Mouse (Mus musculus) MEL (cell line): ENCODE measurements around the gene Nos1. TPM values are rescaled to one million over a fixed set of nuclear protein-coding genes. Genes with fewer than 3 reads are reported as not detected.

Experiments
- DNase-seq: peaks from one replicate; pipeline ENCODE4 v3.0.0; 2011; ENCODE audit warnings: low read depth, low spot score
- H3K27ac ChIP-seq: 2 replicates; pipeline ENCODE4 v1.5.1; 2012; ENCODE audit warnings: low read depth, mild to moderate bottlenecking, control low read depth, low read length, moderate library complexity; ENCODE audit not compliant: control insufficient read depth
- H3K27me3 ChIP-seq, 2 experiments: fragments of 150-350 bp in 1 of 2; sonication (generic) in 1 of 2; 2 replicates each; pipeline ENCODE4 v1.6.1; 2012; ENCODE audit warnings: low read length in 2 of 2, mild to moderate bottlenecking in 2 of 2, improper control_type of control experiment in 1 of 2, moderate library complexity in 1 of 2; ENCODE audit not compliant: insufficient read depth in 2 of 2, control insufficient read depth in 1 of 2
- H3K36me3 ChIP-seq, 2 experiments: 2 replicates each; pipeline ENCODE4 v1.6.1; 2012 to 2014; ENCODE audit warnings: low read length in 2 of 2, improper control_type of control experiment in 1 of 2, inconsistent platforms in 1 of 2, mild to moderate bottlenecking in 1 of 2; ENCODE audit not compliant: insufficient read depth in 2 of 2, control insufficient read depth in 1 of 2
- H3K4me1 ChIP-seq, 2 experiments: fragments of 150-350 bp in 1 of 2; sonication (generic) in 1 of 2; 2 replicates each; pipeline ENCODE4 v1.6.1; 2012; ENCODE audit warnings: low read length in 2 of 2, improper control_type of control experiment in 1 of 2, mild to moderate bottlenecking in 1 of 2; ENCODE audit not compliant: insufficient read depth in 2 of 2, control insufficient read depth in 1 of 2
- H3K4me3 ChIP-seq, 2 experiments: fragments of 150-350 bp in 1 of 2; sonication (generic) in 1 of 2; 2 replicates each; pipeline ENCODE4 v1.5.1; 2012; ENCODE audit warnings: low read depth in 2 of 2, low read length in 2 of 2, mild to moderate bottlenecking in 2 of 2, moderate library complexity in 2 of 2, control low read depth in 1 of 2, improper control_type of control experiment in 1 of 2; ENCODE audit not compliant: control insufficient read depth in 1 of 2, insufficient read depth in 1 of 2
- H3K79me2 ChIP-seq: 2 replicates; pipeline ENCODE4 v1.6.1; 2012; ENCODE audit warnings: mild to moderate bottlenecking, low read length, moderate library complexity; ENCODE audit not compliant: control insufficient read depth, poor library complexity, insufficient read depth
- H3K9ac ChIP-seq: 2 replicates; pipeline ENCODE4 v1.6.1; 2012; ENCODE audit warnings: low read depth, mild to moderate bottlenecking, control low read depth, low read length, moderate library complexity; ENCODE audit not compliant: control insufficient read depth, poor library complexity, severe bottlenecking
- H3K9me3 ChIP-seq: fragments of 150-350 bp; sonication (generic); replicated peaks from 2 replicates; pipeline ENCODE4 v1.6.1; 2012; ENCODE audit warnings: mild to moderate bottlenecking, low read length, improper control_type of control experiment, moderate library complexity; ENCODE audit not compliant: insufficient read depth
- BHLHE40 ChIP-seq: IDR thresholded peaks from 2 replicates; pipeline ENCODE4 v1.6.1; 2012; ENCODE audit warnings: low read depth, mild to moderate bottlenecking, inconsistent platforms, low read length, improper control_type of control experiment, borderline replicate concordance
- E2F4 ChIP-seq: IDR thresholded peaks from 2 replicates; pipeline ENCODE4 v1.6.1; 2011; ENCODE audit warnings: low read depth, low read length, improper control_type of control experiment, borderline replicate concordance
- ELF1 ChIP-seq: IDR thresholded peaks from 2 replicates; pipeline ENCODE4 v1.6.1; 2014; ENCODE audit warnings: low read depth, mild to moderate bottlenecking, inconsistent platforms, low read length, improper control_type of control experiment, moderate library complexity
- ETS1 ChIP-seq: IDR thresholded peaks from 2 replicates; pipeline ENCODE4 v1.6.1; 2012; ENCODE audit warnings: low read depth, mild to moderate bottlenecking, inconsistent platforms, low read length, improper control_type of control experiment, moderate library complexity
- HCFC1 ChIP-seq: IDR thresholded peaks from 2 replicates; pipeline ENCODE4 v1.6.1; 2012; ENCODE audit warnings: low read depth, mild to moderate bottlenecking, inconsistent platforms, low read length, improper control_type of control experiment, moderate library complexity
- KAT2A ChIP-seq: conservative IDR thresholded peaks from 2 replicates; pipeline ENCODE4 v1.6.1; 2012; ENCODE audit warnings: low read depth, low read length, improper control_type of control experiment, inconsistent platforms
- MEF2A ChIP-seq: IDR thresholded peaks from 2 replicates; pipeline ENCODE4 v1.6.1; 2014; ENCODE audit warnings: low read depth, mild to moderate bottlenecking, inconsistent platforms, low read length, improper control_type of control experiment; ENCODE audit not compliant: poor library complexity, insufficient replicate concordance, severe bottlenecking; ENCODE audit errors: extremely low read depth
- MXI1 ChIP-seq: IDR thresholded peaks from 2 replicates; pipeline ENCODE4 v1.6.1; 2011; ENCODE audit warnings: mild to moderate bottlenecking, low read depth, low read length, improper control_type of control experiment
- MYB ChIP-seq: IDR thresholded peaks from 2 replicates; pipeline ENCODE4 v1.6.1; 2011; ENCODE audit warnings: mild to moderate bottlenecking, low read depth, low read length, improper control_type of control experiment
- MYC ChIP-seq: IDR thresholded peaks from 2 replicates; pipeline ENCODE4 v1.6.1; 2011; ENCODE audit warnings: low read depth, mild to moderate bottlenecking, low read length, improper control_type of control experiment, moderate library complexity
- NELFE ChIP-seq: IDR thresholded peaks from 2 replicates; pipeline ENCODE4 v1.6.1; 2011; ENCODE audit warnings: low read depth, low read length, improper control_type of control experiment
- NRF1 ChIP-seq: IDR thresholded peaks from 2 replicates; pipeline ENCODE4 v1.6.1; 2014; ENCODE audit warnings: low read depth, mild to moderate bottlenecking, inconsistent platforms, low read length, improper control_type of control experiment, moderate library complexity; ENCODE audit not compliant: poor library complexity, insufficient read depth, severe bottlenecking
- POLR2AphosphoS5 ChIP-seq: IDR thresholded peaks from 2 replicates; pipeline ENCODE4 v1.6.1; 2012; ENCODE audit warnings: low read depth, borderline replicate concordance, mild to moderate bottlenecking, inconsistent platforms, low read length, moderate library complexity, mixed read lengths
- RAD21 ChIP-seq: IDR thresholded peaks from 2 replicates; pipeline ENCODE4 v1.6.1; 2011; ENCODE audit warnings: mild to moderate bottlenecking, low read depth, low read length, improper control_type of control experiment
- RCOR1 ChIP-seq: IDR thresholded peaks from 2 replicates; pipeline ENCODE4 v1.6.1; 2012; ENCODE audit warnings: low read depth, mild to moderate bottlenecking, inconsistent platforms, low read length, improper control_type of control experiment
- SIN3A ChIP-seq: IDR thresholded peaks from 2 replicates; pipeline ENCODE4 v1.6.1; 2012; ENCODE audit warnings: low read length, improper control_type of control experiment, inconsistent platforms
- SMC3 ChIP-seq: IDR thresholded peaks from 2 replicates; pipeline ENCODE4 v1.6.1; 2011; ENCODE audit warnings: low read depth, low read length, improper control_type of control experiment
- TBP ChIP-seq: IDR thresholded peaks from 2 replicates; pipeline ENCODE4 v1.8.0; 2011; ENCODE audit warnings: low read depth, low read length, improper control_type of control experiment
- UBTF ChIP-seq: IDR thresholded peaks from 2 replicates; pipeline ENCODE4 v1.6.1; 2012; ENCODE audit warnings: low read depth, mild to moderate bottlenecking, inconsistent platforms, low read length, improper control_type of control experiment, moderate library complexity, borderline replicate concordance; ENCODE audit not compliant: insufficient read depth
- ZC3H11A ChIP-seq: IDR thresholded peaks from 2 replicates; pipeline ENCODE4 v1.6.1; 2012; ENCODE audit warnings: low read depth, mild to moderate bottlenecking, inconsistent platforms, low read length, improper control_type of control experiment
- ZKSCAN1 ChIP-seq: IDR thresholded peaks from 2 replicates; pipeline ENCODE4 v1.6.1; 2012; ENCODE audit warnings: low read depth, mild to moderate bottlenecking, inconsistent platforms, low read length, improper control_type of control experiment, moderate library complexity
- ZNF384 ChIP-seq: IDR thresholded peaks from 2 replicates; pipeline ENCODE4 v1.6.1; 2012; ENCODE audit warnings: low read depth, mild to moderate bottlenecking, inconsistent platforms, low read length, improper control_type of control experiment
- polyA plus RNA-seq, 2 experiments: library from polyadenylated mRNA; stranded (reverse) in 1 of 2; unstranded in 1 of 2; fragments of >175 nt in 1 of 2; fragments of >200 nt in 1 of 2; gene quantifications; 2 replicates each; pipeline versions ENCODE4 v1.2.1 to v1.2.4; 2012; ENCODE audit warnings: low replicate concordance in 2 of 2, low read depth in 1 of 2; ENCODE audit not compliant: insufficient read length in 2 of 2, insufficient read depth in 1 of 2, missing spikeins in 1 of 2
- total RNA-seq: library from RNA; depleted of rRNA; stranded (reverse); fragments of 300-350 nt; gene quantifications from 2 replicates; pipeline ENCODE4 v1.2.3, GENCODE M21; 2012

The Nos1 gene
- total and polyA plus RNA-seq, 3 experiments = 0.35 to 1.5 TPM; not detected in 1

- TF ChIP-seq ETS1 (no peak), ELF1 (no peak), MYC (no peak), POLR2AphosphoS5 (no peak), BHLHE40 (no peak), UBTF (no peak), ZNF384 (no peak), NRF1 (no peak), ZC3H11A (no peak), MYB (no peak), MEF2A (no peak), SMC3 (no peak)
- H3K9ac ChIP-seq = no peak overlapping the region
- no peaks in the 10 kb centered on the region for H3K36me3 ChIP-seq
- no peak for DNase-seq
- no peaks in the 10 kb centered on the region for H3K4me1 ChIP-seq
- H3K4me3 ChIP-seq = no peak overlapping the region
- no peak overlapping the region for H3K27ac ChIP-seq
- H3K27me3 ChIP-seq = no peaks in the 10 kb centered on the region
- no peaks in the 10 kb centered on the region for H3K79me2 ChIP-seq
- H3K9me3 ChIP-seq = no peaks in the 10 kb centered on the region
Measured at GRCm38 (mm10) chr5:117903534-117903933, 122.7 kb downstream of the Nos1 start.

GRCm38 (mm10) chr5:117905728-117906127 is 124.9 kb downstream of the Nos1 start:
- Histone ChIP-seq H3K36me3 (no peaks in the 10 kb centered on the region), H3K79me2 (no peaks in the 10 kb centered on the region), H3K27me3 (no peaks in the 10 kb centered on the region), H3K9ac (no peak overlapping the region), H3K4me1 (no peaks in the 10 kb centered on the region), H3K9me3 (no peaks in the 10 kb centered on the region), H3K27ac (no peak overlapping the region), H3K4me3 (no peak overlapping the region)
- DNase-seq = no peak
- no peak for TF ChIP-seq RAD21
- TF ChIP-seq RCOR1 = no peak
- TF ChIP-seq ZKSCAN1 = no peak
- TF ChIP-seq ZC3H11A = no peak
- no peak for TF ChIP-seq MYC
- no peak for TF ChIP-seq E2F4
- TF ChIP-seq HCFC1 = no peak
- TF ChIP-seq NELFE = no peak
- TF ChIP-seq POLR2AphosphoS5 = no peak
- no peak for TF ChIP-seq MYB
- no peak for TF ChIP-seq NRF1
- TF ChIP-seq KAT2A = no peak
- TF ChIP-seq SIN3A = no peak
- no peak for TF ChIP-seq TBP
- no peak for TF ChIP-seq MXI1
- no peak for TF ChIP-seq UBTF
